Mouse (Mus musculus): ENCODE measurements around the gene Ptprs.
A peak's percentile ranks its signal among the peaks of the same experiment; 100 is the strongest.

Gene Ptprs

DNA sequence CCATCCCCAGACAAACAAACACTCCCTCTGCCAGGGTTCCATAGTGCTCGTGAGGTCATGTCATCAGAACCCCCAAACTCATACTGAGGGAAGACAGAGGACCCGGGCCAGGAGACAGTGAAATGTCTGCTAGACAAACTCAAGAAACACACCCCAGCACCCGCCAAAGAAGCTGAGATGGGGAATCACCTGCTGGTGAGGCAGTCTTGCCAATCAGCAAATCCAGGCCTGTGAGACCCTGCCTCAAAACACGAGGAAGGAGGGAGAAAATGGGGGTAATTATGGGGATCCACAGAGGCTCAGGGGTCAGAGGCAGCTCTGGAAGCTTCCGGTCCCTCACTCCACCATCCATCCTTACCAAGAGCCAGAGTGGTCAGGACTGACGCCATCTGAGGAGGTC, 9.5 kb downstream of the Ptprs start:
- no peak for DNase-seq

DNA sequence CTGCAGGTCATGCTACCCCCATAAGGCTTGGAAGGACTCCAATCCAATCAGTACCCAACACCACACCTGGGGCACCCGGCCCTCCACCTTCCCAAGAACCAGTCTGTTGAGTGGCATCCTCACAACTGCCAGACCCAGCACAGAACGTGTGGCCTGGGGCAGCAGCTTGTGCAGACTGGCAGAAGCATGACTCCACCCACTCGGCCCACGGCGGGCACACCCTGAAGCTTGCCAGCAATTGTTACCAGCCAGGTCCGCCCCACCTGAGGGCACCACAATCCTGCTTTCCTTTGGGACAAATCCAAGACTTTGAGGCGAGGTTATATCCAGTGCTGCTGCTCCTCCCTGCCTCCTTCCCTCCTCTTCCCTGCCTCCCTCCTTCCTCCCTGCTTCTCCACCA, 11.5 kb downstream of the Ptprs start:
- no peak for DNase-seq

DNA sequence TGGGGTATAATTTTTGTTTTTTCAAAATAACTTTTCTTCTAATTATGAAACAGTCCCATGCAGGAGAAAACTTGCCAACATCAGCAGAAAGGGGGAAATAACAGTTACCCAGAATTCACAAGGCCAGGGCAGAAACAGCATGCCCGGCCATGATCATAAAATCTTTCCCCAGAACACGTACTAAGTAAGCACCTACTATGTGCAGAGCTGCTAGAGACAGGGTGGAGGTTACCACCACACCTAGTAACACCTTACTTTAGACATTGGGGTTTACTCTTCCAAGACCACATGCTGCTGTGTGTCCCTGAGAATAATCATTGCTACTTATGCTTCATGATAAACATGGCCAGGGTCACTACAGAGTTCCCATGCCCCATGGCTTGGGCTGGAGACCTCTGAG, 11.9 kb downstream of the Ptprs start:
- no peak for DNase-seq

DNA sequence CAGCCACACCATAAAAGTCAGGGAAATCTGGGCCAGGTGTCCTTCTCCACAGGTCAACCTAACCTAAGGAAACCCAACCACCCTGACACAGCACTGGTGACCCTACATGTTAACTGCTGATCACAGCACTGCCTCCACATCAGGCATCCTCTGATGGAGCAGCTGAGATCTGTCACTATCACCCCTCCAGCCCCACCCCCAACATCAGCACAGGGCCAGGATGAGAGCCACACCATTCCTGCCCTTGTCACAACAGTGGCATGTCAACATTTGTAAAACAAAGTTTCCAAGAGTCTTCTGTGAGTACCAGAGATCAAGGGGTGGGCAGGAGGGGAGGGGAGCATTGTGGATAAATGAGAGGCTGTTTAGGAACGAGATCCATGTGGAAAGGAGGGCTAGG, 12.8 kb downstream of the Ptprs start:
- DNase-seq = peak; percentile 74 to 89

DNA sequence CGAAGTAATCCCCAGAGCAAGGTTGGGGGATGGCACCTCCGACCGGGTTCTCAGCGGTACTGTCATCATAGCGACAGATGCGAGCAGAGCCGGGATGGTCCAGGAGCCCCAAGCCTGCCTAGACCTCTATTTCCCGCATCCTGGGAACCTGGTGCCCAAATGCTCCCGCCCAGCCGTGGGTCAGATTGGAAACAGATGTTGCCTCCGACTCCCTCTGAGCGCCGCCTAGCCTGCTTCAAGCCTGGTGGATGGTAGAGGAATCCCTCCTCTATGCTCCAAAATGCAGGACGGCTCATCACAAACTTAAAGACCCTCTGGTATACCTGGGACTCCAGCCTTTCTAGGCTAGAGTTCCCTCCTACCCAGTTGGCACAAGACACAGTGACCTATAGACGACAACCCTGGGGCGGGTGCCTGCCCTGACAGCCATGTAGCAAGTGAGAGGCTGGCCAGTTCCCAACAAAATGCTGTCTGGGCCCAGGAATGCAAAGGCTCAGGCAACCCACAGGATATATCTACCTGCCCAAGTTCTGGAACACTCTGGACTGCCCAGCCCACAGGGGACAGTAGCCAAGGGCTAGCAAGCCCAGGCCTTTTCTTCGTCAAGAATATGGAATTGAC, 13.3 kb downstream of the Ptprs start:
- DNase-seq = peak in 1 of 2 experiments; percentile 57

DNA sequence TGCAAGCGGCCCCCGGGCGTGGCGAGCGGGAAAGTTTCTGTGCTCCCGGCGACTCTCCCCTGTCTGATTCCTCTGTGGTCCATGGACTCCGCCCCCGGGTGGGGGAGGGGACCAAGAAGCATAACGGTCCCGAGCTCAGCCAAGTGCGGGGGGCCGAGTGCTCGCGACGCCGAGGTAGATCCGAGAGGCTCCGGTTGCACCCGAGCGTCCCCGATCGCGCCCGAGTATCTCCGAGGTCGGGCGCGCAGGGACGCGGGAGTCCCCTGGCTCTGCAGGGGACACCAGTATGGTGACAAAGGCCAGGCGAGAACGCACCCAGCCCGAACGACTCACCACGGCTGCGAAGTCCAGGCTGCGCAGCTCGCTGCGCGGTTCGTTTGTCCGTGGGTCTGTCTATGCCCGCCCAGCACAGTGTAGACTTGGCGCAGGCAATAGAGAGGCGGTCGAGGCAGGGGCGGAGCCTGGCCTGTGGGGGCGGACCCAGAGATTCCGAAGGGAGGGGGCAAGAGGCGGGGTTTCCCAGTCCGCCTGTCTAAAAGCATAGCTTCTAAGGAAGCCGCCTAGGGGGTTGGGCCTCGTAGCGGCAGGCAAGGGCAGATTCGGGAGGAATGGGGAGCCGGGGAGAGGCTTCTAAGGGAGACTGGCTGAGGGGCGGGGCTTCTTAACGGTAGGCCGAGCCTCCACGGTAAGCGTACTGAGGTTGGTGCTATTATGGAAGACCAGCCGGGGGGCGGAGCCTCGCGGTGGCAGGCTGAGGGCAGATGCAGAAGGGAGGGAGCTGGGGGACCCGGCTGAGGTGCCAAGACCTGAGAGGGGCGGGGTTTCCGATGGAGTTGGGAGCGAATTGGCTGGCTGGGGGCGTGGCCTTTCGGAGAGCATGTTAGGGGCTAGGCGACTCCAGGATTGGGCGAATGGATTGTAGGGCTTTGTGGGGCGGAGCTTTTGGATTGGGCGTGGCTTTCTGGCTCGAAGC, 14.2 kb downstream of the Ptprs start:
- peak; percentile 99 to 100 for DNase-seq

DNA sequence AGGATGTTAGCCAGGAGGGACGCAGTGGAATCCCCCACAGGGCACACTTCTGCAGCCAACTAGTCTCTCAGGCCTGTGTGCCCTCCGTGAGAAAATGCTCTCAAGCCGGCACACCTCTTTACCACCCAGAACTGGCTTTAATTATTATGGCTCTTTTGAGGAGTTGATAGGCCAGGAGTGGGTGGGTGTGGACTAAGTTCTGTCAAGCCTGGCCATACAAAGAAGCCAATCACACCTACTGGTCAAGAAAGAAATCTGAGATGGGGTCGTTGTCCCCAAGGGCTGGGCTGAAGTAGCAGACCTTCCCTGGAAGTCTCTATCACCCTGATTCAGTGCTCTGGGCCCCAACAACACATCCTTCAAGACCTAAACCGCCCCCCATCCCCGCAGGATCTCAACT, 15.4 kb downstream of the Ptprs start:
- no peak for DNase-seq

DNA sequence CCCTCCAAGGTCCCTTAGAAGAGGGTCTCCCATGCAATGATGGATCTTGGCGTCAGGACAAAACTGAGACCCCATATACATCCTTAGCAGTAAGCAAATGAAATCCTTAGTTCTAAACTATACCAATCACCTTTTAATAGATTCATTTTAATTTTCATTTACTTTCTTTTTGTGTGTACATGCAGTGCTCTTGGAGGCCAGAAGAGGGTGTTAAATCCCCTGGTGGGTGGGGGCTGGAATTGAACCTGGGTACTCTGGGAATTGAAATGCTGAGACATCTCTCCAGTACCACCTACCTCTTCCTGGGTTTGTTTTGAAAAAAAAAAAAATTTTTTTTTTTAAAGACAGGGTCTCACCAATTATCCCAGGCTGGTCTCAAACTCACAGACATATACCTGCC, 18.8 kb downstream of the Ptprs start:
- no peak for DNase-seq

DNA sequence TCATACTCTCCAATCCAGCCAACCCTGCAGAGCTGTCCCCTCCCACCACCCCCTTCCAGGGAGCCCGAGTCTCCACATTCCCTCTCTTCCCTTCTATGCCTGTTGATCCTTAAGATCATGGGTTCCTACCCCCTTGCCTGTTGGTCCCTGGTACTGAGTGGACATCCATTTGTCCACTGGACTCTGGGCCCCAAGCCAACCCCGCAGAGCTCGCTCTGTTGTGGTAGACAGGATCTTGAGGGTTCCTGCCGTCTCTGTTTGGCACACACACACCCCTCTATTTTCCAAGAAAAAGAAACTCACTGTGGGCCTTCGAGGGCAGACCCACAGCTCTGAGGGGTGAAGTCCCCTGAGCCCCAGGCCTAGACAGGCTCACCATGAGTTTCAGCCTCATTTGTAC, 19.9 kb downstream of the Ptprs start:
- no peak for DNase-seq

DNA sequence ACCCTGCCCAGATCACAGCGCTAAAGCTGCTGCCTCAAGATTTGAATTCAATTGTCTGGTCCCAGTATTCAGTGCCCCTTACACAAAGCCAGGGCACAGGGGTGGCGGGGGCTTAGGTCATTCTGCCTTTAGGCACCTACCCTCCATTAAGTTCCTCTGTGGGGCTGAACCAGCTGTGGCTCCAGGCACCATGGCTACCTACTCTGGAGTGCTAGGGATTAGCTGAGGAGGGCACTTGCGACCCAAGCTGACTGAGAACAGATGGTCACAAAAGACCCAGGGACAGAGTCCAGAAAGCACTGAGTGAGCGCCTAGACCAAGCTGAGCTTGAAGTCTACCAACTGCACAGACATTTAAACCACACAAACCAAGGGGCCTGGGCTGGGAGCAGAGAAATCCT, 22.6 kb downstream of the Ptprs start:
- DNase-seq = no peak

DNA sequence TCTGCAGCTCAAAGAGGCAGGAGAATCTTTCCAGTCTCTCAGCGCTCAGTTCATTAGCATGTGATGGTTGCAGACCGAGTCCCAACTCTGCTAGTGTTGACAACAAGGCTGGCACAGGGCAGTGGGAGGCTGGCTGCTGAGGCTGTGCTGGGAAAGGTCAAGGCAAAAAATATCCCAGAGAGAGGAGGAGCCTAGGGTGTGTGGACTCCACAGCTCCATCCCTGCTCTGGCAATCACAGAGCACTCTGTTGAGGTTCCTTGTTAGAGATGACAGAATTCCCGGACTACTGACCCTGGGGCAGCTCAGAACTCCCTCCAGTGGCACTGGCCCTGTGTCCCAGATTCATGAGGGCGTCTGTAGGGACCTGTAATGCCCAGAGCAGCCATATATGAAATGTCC, 23.0 kb downstream of the Ptprs start:
- DNase-seq = no peak

DNA sequence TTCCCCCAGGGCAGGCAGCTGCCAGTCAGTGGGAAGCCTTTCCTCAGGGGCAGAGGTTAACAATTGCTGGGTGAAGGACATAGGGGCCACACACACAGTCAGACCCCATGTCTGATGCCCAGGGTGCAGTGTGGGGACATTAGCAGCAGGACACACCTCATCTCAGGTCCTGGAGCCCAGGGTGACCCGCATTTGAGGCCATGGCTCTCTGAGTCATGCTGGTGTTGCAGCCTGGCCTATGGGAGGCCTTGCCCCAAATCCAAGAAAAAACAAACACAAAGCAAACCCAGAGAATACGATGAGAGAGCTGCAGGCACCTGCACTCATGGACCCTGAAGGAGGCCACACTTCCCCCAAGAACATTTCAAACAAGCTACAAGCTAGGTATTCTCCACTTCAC, 28.6 kb downstream of the Ptprs start:
- no peak for DNase-seq

DNA sequence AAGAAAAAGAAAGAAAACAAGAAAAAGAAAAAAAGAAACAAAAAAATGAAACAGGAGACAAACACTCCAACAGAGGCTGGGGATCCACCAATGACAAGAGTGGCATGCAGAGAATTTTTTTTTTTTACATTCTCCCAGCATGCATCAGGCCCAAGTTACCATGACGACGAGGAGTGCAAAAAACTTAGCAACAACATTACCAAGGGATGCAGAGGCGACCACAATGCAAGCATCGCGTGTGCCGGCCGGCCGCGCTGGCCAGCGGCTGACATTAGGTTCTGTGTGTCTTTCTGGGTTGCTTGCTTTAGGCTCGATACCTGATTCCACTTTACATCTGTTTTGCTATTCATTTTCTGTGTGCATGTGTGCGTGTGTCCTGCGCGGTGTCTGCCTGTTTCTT, 30.9 kb downstream of the Ptprs start:
- DNase-seq = peak in 1 of 2 experiments; percentile 45

DNA sequence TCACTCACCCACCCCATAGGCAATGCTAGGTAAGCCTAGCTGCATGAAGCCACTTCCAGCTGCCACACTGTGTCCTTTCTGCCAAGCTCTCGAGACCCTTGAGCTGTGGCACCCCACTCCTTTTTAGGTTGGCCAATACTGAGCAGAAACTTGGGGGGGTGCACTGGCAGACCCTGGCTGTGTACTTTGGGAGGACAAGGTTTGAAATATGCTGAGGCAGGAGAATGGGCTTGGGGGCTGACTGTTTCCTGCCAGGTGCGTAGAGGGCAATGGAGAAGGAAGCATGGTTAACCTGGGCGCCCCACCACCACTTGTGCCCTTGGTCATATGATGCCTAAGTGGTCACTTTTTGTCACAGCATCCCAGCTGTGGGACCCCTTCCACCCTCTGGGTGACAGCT, 31.5 kb downstream of the Ptprs start:
- no peak for DNase-seq

DNA sequence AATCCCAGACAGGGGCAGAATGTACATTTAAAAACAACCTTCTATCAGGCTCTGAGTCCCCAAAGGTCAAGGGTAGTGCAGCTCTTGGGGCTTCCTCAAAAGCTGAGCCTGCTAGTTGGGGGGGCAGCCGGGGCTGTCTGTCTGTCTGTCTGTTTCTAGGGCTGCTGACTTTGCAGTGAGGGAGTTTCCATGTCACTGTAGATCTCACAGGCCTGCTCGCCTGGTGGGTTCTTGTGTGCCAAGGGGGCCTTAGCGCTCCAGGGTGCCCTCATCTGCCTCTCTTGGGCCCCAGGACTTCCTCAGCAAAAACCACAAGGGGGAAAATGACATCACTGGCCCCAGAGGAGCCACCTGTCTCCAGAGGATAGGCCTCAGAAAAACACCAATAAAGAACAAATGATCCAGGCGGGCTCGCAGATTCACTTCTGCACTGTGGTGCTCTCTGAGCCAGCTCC, 32.9 kb downstream of the Ptprs start:
- DNase-seq = peak in 1 of 2 experiments; percentile 31

DNA sequence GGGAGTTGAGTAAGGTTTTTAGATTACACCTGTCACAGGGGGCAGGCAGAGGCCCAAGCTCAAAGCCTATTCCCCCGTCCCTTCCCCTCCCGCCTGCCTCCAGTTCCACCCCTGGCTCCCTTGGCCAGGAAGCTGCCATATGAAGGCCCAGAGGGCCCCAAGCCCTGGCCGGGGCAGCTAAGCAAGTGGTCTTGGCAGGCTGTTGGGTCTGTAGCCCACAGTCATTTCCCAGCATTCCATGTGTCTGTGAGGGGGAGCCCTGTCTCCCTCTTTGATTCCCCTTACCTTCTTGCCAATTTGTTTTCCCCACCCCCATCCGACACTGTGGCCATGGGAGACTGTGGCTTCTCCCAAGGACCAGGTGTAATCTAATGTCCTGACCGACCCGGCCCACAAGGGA, 34.0 kb downstream of the Ptprs start:
- DNase-seq = no peak

DNA sequence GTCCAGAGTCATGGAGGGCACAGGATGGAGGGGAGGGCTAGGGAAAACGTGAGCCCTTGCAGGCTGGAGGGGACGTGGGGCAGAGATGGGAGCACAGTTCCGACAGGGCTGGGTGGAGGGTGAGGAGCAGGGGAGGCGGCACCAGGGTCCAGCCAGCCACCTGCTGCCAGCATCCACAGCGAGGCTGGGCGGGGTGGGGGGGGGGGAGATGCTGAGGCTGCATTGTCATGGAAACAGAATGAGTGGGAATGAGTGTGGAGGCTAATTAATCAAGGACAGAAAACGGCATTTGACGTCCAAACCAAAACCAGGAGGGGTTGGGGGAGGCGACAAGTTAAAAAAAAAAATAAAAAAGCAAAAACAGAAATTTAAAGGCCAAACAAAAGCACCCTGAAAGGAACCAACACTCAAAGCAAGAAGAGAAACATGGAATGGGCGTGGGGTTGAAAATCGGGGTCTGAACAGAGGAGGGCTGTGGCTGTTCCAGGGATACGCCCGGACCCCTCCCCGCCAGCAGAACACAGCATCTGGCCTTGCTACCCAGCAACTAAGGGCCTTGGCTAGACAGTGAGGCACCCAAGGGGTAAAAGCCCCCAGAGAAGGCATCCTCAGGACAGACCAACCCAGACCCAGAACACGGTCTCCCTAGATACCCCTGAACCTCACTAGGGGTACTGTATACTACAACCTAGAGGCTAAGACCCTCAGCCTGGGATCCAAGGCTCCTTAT, 36.4 kb downstream of the Ptprs start:
- no peak for DNase-seq

DNA sequence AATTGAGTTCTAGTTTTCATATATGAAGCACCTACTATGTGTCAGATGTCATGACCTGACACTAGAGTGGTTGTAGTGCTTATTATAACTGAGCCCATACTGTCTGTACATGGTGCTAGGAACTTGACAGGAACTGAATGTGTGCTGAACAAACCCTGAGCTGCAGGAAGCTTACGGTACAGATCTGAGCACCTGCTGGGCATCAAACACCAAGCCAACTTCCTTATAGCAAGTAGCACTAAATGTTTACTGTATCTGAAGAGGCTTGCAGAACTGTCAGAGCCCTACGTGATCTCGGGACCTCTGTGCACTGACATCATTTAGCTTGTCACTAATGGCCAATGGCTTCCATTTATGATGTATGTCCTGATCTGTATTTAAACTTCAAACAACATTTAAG, 44.7 kb downstream of the Ptprs start:
- no peak for DNase-seq

DNA sequence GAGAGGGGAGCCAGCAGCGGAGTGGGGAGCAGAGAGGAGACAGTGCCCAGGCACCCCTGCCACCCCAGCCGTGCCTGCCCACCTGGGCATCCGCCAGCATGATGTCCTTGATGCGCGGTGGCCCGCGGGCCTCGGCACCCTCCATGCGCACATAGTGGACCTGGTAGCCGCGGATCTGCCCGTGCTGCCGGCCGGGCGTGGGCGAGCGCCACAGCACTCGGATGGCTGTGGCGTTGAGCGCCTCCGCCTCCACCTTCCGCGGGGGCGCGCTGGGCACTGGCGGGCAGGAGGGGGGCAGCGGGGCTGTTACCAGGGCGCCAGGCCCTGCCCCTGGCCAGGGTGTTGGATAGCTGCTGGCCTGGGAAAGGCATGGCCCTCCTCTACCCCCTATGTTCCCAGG, 48.4 kb downstream of the Ptprs start:
- DNase-seq = no peak

DNA sequence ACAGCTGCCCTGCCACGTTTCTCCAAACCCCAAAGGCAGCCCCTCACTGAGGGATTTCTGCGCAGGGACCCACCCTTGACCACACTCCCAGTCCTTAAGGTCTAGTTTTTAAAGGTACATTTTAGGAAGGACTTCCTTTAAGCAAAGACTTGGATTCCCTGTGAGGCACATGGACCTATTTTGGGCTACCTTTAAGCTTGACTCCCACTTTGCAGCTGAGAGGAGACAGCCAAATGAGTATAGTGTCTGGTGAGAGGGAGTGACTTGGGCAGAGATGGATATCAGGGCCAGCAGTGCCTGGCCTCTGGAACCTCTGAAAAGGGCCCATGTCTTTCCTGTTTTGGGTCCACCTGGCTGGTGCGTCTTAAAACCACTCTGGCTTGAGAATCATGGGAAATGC, 50.3 kb downstream of the Ptprs start:
- DNase-seq = no peak

DNA sequence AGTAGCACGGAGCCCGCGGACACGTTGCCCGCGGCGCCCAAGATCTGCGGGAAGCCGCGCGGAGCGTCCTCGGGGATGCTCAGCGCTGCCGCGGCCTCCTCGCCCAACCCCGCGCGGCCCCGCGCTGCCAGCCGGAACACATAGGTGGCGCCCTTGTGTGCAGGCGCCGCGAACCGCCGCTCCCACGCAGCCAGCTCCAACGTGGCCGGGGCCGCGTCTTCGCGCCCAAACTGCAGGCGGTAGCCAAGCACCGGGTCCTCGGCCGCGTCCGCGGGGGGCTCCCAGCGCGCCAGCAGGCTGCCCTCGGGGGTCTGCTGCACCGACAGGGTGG, 50.7 kb downstream of the Ptprs start:
- peak; percentile 85 to 89 for DNase-seq

DNA sequence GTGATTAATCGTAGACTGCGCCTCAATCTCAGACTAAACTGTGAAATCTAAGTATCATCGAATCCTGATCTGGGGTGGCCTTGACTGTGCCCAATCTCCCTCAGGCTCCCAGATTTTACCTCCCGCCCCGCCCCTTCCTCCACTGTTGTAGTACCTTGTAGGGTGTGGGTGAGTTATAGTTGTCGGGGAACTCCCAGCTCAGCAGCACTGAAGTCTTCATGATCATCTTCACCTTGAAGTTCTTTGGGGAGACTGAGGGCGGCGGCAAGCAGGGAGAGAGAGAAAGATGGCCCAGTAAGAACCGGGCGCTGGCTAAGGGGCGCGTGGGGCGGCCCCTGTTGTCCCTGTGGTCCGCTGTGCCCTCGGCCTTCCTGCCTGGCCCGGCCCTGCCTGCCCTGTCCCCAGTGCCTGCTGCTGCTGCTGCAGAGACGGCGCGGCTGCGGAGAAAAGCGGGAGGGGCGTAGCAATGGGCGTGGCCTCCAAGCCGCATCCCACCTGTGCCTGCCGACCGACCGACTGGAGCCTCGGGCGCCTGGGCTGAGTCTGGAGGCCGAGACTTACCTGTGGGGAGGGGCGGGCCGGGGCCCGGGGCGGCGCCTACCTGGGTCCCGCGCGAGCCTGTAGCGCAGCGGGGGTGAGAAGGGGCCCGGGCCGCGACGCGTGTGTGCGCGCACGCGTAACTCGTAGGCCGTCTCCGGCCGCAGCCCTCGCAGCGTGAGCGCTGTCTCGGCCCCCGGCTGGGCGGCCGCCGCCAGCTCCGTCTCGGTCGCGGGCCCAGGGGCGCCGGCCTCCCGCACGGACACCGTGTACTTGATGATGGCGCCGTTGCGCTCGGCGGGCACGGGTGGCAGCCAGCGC, 51.3 kb downstream of the Ptprs start:
- peak; percentile 76 to 84 for DNase-seq

DNA sequence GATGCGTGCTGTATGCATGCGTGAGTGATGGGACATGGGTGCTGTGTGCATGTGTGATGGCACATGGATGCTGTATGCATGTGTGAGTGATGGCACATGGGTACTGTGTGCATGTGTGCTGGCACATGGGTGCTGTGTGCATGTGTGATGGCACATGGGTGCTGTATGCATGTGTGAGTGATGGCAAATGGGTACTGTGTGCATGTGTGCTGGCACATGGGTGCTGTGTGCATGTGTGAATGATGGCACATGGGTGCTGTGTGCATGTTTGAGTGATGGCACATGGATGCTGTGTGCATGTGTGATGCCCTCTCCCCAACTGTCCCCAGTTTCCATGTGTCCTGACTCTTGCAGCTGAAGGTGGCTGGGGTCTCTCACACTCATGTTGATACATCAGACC, 56.3 kb downstream of the Ptprs start:
- DNase-seq = no peak
